Mouse (Mus musculus) forebrain, embryonic 12.5 days (tissue): ENCODE measurements at regions not wholly inside any gene's neighbourhood (a gene's known extent, or its start where the extent isn't known, plus 50 kb on each side); places are given as distances from the start of the nearest gene placed in this dataset.

ENCODE experiments used
- ATAC-seq: fragments of 200-750 bp; cut with Nextera tagmentation; 2 replicates; pipeline ENCODE4 v1.8.0; 2017; ENCODE audit warnings: moderate TSS enrichment; ENCODE audit not compliant: low FRiP score
- H3K27ac ChIP-seq: fragments of 300-500 bp; sonication (generic); 2 replicates; pipeline ENCODE4 v1.5.1; 2016; ENCODE audit warnings: mild to moderate bottlenecking
- H3K27me3 ChIP-seq: fragments of 300-500 bp; sonication (generic); 2 replicates; pipeline ENCODE4 v1.6.1; 2016; ENCODE audit warnings: mild to moderate bottlenecking
- H3K36me3 ChIP-seq: fragments of 300-500 bp; sonication (generic); replicated peaks from 2 replicates; pipeline ENCODE4 v1.6.1; 2016; ENCODE audit warnings: mild to moderate bottlenecking
- H3K4me1 ChIP-seq: fragments of 300-500 bp; sonication (generic); 2 replicates; pipeline ENCODE4 v1.6.1; 2016
- H3K4me2 ChIP-seq: fragments of 300-500 bp; sonication (generic); 2 replicates; pipeline ENCODE4 v1.6.1; 2016; ENCODE audit warnings: mild to moderate bottlenecking, moderate library complexity
- H3K4me3 ChIP-seq: fragments of 300-500 bp; sonication (generic); replicated peaks from 2 replicates; pipeline ENCODE4 v1.5.1; 2016; ENCODE audit warnings: mild to moderate bottlenecking
- H3K9ac ChIP-seq: fragments of 300-500 bp; sonication (generic); 2 replicates; pipeline ENCODE4 v1.6.1; 2016; ENCODE audit warnings: mild to moderate bottlenecking
- H3K9me3 ChIP-seq: fragments of 300-500 bp; sonication (generic); 2 replicates; pipeline ENCODE4 v1.6.1; 2016
- WGBS: fragments of 180-500 bp; shearing (Covaris S2); methylation state at CpG from one replicate; pipeline ENCODE4 v1.1.7; 2016; 5-methylcytosine and 5-hydroxymethylcytosine counted together

DNA sequence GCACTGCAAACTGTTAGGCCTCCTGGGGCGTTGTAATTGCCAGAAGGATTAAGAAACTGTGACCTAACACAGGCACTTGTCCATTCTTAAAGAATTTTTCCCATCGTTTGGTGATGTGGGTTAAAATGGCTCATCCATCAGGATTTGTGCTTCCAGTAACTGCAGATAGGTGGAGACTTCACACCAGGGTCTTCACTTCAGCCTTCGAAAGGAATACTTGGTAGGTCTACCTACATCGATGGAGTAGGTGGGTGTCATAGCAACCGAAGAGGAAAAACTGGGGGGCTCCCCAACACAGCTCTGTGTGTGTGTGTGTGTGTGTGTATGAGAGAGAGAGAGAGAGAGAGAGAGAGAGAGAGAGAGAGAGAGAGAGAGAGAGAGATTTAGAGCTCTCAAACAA lies 126.3 kb upstream of the Zfp706 start:
- H3K4me3 ChIP-seq, result no peak overlapping the region
- H3K4me1 ChIP-seq, result peaks cover 17% of the 10 kb centered on the region
- no peak for ATAC-seq
- H3K9me3 ChIP-seq, result no peaks in the 10 kb centered on the region
- H3K36me3 ChIP-seq, result no peaks in the 10 kb centered on the region
- no peaks in the 10 kb centered on the region for H3K27me3 ChIP-seq
- WGBS, result 47% methylated on average over 5 of the region's 5 CpGs
- H3K27ac ChIP-seq, result no peak overlapping the region
- no peak overlapping the region for H3K4me2 ChIP-seq
- no peak overlapping the region for H3K9ac ChIP-seq

DNA sequence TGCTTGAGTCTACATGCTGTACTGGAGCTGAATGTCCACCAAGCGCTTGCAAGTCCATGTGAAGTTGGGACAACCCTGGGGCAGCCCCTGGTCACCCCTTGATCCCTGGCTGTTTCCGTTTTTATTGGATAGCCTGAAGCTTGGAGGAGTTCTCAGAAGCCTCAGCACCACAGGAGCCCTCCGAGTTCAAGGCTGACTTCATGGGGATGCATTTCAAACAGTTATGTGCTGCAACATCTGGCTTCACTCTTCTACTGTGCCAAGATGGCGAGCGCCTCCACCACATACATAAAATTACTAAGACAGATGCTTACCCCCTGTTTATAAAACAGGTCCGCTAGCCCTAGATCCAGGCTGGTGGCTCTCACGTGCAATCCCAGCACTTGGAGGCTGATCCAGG lies 120.1 kb upstream of the Zfp706 start:
- Histone ChIP-seq H3K4me3 (no peak overlapping the region), H3K9me3 (no peaks in the 10 kb centered on the region), H3K36me3 (no peaks in the 10 kb centered on the region), H3K4me2 (no peak overlapping the region), H3K27ac (no peak overlapping the region), H3K27me3 (no peaks in the 10 kb centered on the region), H3K9ac (no peak overlapping the region), H3K4me1 (no peaks in the 10 kb centered on the region)
- no peak for ATAC-seq
- WGBS, result 82% methylated on average over 7 of the region's 7 CpGs

DNA sequence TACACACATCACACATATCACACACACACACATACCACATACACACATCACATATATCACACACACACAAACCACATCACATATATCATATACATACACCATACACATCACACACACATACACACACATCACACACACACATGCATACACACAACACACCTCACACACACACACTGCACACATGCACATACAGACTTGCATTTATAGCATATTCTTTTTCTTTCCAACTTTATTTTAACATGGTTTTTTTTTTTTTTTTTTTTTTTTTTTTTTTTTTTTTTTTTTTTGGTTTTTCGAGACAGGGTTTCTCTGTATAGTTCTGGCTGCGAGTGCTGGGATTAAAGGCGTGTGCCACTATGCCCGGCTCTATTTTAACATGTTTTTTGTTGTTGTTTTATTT lies 119.6 kb upstream of the Zfp706 start:
- no peaks in the 10 kb centered on the region for H3K4me1 ChIP-seq
- no peak for ATAC-seq
- no peak overlapping the region for H3K4me3 ChIP-seq
- no peaks in the 10 kb centered on the region for H3K36me3 ChIP-seq
- H3K27ac ChIP-seq, result no peak overlapping the region
- H3K9ac ChIP-seq, result no peak overlapping the region
- H3K27me3 ChIP-seq, result no peaks in the 10 kb centered on the region
- H3K9me3 ChIP-seq, result no peaks in the 10 kb centered on the region
- 89% methylated on average over 4 of the region's 4 CpGs for WGBS
- H3K4me2 ChIP-seq, result no peak overlapping the region

DNA sequence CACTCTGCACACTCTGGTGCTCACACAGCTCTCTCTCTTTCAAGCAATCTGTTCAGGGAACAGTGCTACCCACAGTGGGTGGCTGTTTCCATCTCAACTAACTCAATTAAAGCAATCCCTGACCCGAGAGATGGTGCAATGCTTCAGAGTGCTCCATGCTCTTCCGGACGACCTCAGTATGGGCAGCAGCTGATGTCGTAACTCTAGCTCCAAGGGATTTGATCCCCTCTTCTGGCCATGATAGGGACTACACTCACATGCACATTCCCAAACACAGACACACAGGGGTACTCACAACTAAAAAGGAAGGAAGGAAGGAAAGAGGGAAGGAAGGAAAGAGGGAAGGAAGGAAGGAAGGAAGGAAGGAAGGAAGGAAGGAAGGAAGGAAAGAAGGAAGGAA lies 118.2 kb upstream of the Zfp706 start:
- H3K9ac ChIP-seq, result no peak overlapping the region
- H3K36me3 ChIP-seq, result no peaks in the 10 kb centered on the region
- no peak overlapping the region for H3K4me3 ChIP-seq
- no peaks in the 10 kb centered on the region for H3K4me1 ChIP-seq
- WGBS, result 79% methylated on average over 4 of the region's 4 CpGs
- H3K9me3 ChIP-seq, result no peaks in the 10 kb centered on the region
- ATAC-seq, result no peak
- H3K4me2 ChIP-seq, result no peak overlapping the region
- H3K27ac ChIP-seq, result no peak overlapping the region
- no peaks in the 10 kb centered on the region for H3K27me3 ChIP-seq

DNA sequence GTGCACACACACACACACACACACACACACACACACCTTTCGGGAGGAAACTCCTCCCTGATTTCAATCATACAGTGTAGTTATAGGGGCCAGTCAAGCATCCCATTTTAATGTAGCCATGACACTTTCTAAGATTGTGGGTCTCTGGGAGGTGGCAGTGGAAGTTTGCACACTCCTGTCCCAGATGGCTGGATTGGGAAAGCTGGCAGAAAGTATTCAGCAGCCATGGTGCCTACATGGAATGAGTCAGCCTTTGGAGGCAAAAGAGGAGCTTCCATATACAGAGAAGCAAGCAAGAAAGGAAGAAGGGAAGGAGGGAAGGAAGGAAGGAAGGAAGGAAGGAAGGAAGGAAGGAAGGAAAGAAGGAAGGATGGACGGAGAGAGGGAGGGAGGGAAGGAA lies 117.4 kb upstream of the Zfp706 start:
- H3K27me3 ChIP-seq, result no peaks in the 10 kb centered on the region

DNA sequence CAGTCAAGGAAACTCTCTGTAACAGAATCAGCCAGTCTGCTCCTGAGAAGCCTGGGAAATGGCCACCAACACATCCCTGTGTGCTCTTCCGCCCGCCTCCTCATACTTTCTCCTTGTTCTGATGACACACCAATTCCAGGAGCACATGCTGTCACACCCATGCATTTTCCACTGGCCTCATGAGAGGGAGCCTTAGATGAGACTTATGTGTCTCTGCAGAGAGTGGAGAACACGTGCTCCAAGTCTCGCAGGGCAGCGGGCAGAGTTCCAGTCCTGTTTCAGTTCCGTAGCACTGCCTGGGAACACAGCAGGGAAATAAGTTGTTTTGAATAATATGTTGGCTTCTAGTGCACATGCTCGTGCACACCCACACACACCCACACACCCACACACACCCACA lies 116.7 kb upstream of the Zfp706 start:
- H3K4me2 ChIP-seq, result no peak overlapping the region
- ATAC-seq, result no peak
- WGBS, result 88% methylated on average over 7 of the region's 7 CpGs

More for the DNA sequence above, 117.4 kb upstream of the Zfp706 start:
- Histone ChIP-seq H3K36me3 (no peaks in the 10 kb centered on the region), H3K27ac (no peak overlapping the region), H3K4me2 (no peak overlapping the region), H3K4me3 (no peak overlapping the region), H3K9ac (no peak overlapping the region), H3K4me1 (no peaks in the 10 kb centered on the region), H3K9me3 (no peaks in the 10 kb centered on the region)
- 94% methylated on average over 2 of the region's 2 CpGs for WGBS
- no peak for ATAC-seq

DNA sequence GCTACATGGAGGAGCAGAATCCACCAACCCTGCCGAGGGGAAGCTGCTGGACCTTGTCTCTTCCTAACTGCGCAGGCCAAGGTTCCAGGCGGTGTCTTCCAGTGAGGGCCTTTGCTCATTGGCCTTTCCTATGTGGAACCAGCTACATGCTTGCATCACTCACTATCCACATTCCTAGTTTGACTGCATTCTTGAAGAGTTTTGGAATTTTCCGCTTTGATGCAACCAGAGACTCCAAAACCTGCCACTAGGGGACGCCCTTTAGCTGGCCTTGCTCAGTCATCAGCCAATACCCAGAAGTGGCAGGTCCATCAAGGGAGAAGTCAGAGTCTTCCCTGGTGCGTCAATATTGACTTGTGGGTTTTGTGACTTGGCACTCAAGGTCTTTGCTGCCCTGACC lies 112.8 kb upstream of the Zfp706 start:
- Histone ChIP-seq H3K27ac (no peak overlapping the region), H3K27me3 (no peaks in the 10 kb centered on the region), H3K9ac (no peak overlapping the region), H3K4me2 (no peak overlapping the region), H3K9me3 (no peaks in the 10 kb centered on the region), H3K4me1 (no peaks in the 10 kb centered on the region), H3K4me3 (no peak overlapping the region), H3K36me3 (no peaks in the 10 kb centered on the region)
- peak; percentile 23; the same call in 1 of the 2 replicates for ATAC-seq
- WGBS, result 25% methylated on average over 6 of the region's 6 CpGs

More for the DNA sequence above, 116.7 kb upstream of the Zfp706 start:
- Histone ChIP-seq H3K4me1 (no peaks in the 10 kb centered on the region), H3K27ac (no peak overlapping the region), H3K9ac (no peak overlapping the region), H3K36me3 (no peaks in the 10 kb centered on the region), H3K27me3 (no peaks in the 10 kb centered on the region), H3K4me3 (no peak overlapping the region), H3K9me3 (no peaks in the 10 kb centered on the region)

DNA sequence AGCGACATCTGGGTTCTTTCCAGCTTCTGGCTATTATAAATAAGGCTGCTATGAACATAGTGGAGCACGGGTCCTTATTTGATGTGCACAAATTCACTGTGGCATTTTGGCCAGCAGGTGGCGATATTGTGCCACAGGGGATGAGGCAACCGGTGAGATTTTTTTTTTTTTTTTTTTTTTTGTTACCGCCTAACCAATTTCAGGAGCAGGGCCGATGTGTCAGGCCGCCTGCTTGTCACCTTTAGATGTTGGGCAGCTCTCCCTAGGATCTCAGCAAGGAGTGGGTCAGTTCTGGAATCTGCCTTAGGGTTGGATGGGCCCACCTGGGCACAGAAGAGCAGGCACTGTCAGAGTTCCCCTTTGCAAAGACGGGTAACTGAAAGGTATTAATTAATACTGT lies 106.5 kb upstream of the Zfp706 start:
- no peak for ATAC-seq
- Histone ChIP-seq H3K9ac (no peak overlapping the region), H3K27ac (no peak overlapping the region), H3K36me3 (no peaks in the 10 kb centered on the region), H3K4me2 (no peak overlapping the region), H3K4me1 (no peaks in the 10 kb centered on the region), H3K27me3 (0 out of 2 replicates have a peak, but pooled peaks cover 2% of the 10 kb centered on the region), H3K9me3 (no peaks in the 10 kb centered on the region), H3K4me3 (no peak overlapping the region)
- 16% methylated on average over 8 of the region's 8 CpGs for WGBS

DNA sequence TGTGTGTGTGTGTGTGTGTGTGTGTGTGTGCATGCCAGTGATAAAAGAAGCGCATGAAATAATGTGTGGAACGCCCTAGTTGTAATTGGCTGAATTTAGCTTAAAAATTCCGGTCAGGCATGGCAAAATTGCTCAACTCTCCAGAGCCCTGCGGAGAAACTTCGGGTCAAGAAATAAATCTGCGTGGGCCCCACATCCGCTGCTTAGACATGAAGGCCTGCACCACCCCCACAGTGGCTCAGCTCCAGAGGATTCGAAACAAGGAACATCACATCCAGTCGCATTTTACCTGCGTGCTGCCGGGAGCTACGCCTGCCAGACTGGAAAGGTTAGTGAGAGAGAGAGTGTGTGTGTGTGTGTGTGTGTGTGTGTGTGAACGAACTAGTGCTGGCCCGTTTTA lies 102.9 kb upstream of the Zfp706 start:
- no peaks in the 10 kb centered on the region for H3K36me3 ChIP-seq
- H3K27me3 ChIP-seq, result 0 out of 2 replicates have a peak, but pooled peaks cover 2% of the 10 kb centered on the region
- ATAC-seq, result no peak
- 95% methylated on average over 14 of the region's 14 CpGs for WGBS
- H3K4me1 ChIP-seq, result no peaks in the 10 kb centered on the region
- no peak overlapping the region for H3K9ac ChIP-seq
- no peak overlapping the region for H3K27ac ChIP-seq
- no peaks in the 10 kb centered on the region for H3K9me3 ChIP-seq
- no peak overlapping the region for H3K4me3 ChIP-seq
- H3K4me2 ChIP-seq, result no peak overlapping the region

DNA sequence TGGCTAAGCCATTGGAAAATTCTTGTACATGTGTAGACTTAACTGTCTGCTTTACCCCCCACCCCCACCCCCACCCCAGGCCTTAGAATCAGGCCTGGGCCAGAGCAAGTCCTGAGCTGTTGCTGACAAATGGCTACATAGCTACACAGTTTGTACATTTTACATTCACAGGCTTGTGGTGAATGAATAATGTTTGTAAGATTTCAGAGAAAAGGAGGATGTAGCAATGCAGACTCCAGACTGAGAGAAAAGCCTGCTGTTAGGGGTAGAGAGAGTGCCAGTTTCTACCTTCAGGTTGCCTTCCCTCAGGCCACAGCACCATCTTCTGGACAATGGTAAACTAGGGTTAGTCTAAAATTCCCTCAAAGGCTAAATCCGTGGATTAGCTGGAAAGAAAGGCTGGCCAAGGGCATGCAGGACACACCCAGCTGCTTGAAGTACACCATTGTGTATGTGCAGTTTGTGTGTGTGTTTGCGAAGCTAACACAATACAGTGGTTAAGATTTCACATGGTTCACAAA lies 94.5 kb upstream of the Zfp706 start:
- no peak overlapping the region for H3K9ac ChIP-seq
- no peak overlapping the region for H3K4me2 ChIP-seq
- no peaks in the 10 kb centered on the region for H3K9me3 ChIP-seq
- no peaks in the 10 kb centered on the region for H3K36me3 ChIP-seq
- 51% methylated on average over 2 of the region's 2 CpGs for WGBS
- no peaks in the 10 kb centered on the region for H3K27me3 ChIP-seq
- H3K4me3 ChIP-seq, result no peak overlapping the region
- H3K4me1 ChIP-seq, result peaks cover 5% of the 10 kb centered on the region
- ATAC-seq, result no peak
- H3K27ac ChIP-seq, result no peak overlapping the region

DNA sequence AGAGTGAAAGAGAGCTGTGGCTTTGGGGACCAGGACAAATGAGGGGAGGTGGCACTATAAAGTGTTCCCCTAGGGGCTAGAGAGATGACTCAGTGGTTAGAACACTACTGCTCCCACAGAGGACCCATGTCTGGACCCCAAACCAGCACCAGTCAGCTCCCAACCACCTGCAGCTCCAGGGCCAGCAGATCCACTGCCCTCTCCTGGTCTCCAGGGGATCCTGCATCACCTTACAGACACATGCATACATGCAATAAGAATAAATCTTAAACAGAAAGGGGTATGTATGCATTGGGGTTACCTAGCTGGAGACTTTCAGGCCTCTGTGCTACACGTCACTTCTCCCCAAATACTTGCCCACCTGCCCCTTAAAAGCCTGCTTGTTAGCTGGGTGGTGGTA lies 93.8 kb upstream of the Zfp706 start:
- no peak for ATAC-seq
- WGBS, result 92% methylated on average over 1 of the region's 1 CpGs
- no peaks in the 10 kb centered on the region for H3K9me3 ChIP-seq
- no peak overlapping the region for H3K4me2 ChIP-seq
- H3K4me1 ChIP-seq, result peaks cover 5% of the 10 kb centered on the region
- H3K27ac ChIP-seq, result no peak overlapping the region
- H3K27me3 ChIP-seq, result no peaks in the 10 kb centered on the region
- H3K36me3 ChIP-seq, result no peaks in the 10 kb centered on the region
- H3K4me3 ChIP-seq, result no peak overlapping the region
- H3K9ac ChIP-seq, result no peak overlapping the region

DNA sequence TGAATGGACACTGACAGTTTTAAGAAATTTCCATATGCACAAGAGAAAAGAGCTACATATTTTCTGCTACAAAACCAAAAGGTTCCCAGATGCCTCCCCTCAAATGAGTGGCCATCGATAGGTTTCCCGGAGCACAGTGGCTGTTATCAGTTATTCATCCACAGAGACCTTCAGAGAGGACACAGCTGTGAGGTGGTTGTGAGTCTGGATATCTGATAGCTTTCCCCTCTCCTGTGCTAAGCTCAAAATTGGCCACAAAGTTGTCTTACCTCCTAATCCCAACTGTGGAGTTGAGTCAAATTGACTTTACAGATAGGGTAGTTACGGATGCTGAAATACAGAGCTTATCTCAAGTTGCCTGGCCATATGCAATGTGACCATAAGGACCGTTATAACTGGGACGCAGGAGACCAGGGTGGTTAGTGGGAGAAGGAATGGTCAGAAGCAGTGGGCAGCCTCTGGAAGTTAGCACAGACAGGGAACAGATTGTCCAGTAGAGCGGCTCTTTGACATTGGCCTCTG lies 93.3 kb upstream of the Zfp706 start:
- no peaks in the 10 kb centered on the region for H3K27me3 ChIP-seq
- no peak overlapping the region for H3K9ac ChIP-seq
- H3K27ac ChIP-seq, result no peak overlapping the region
- 97% methylated on average over 6 of the region's 6 CpGs for WGBS
- no peaks in the 10 kb centered on the region for H3K9me3 ChIP-seq
- no peaks in the 10 kb centered on the region for H3K36me3 ChIP-seq
- H3K4me1 ChIP-seq, result peaks cover 5% of the 10 kb centered on the region
- H3K4me2 ChIP-seq, result no peak overlapping the region
- no peak for ATAC-seq
- H3K4me3 ChIP-seq, result no peak overlapping the region

DNA sequence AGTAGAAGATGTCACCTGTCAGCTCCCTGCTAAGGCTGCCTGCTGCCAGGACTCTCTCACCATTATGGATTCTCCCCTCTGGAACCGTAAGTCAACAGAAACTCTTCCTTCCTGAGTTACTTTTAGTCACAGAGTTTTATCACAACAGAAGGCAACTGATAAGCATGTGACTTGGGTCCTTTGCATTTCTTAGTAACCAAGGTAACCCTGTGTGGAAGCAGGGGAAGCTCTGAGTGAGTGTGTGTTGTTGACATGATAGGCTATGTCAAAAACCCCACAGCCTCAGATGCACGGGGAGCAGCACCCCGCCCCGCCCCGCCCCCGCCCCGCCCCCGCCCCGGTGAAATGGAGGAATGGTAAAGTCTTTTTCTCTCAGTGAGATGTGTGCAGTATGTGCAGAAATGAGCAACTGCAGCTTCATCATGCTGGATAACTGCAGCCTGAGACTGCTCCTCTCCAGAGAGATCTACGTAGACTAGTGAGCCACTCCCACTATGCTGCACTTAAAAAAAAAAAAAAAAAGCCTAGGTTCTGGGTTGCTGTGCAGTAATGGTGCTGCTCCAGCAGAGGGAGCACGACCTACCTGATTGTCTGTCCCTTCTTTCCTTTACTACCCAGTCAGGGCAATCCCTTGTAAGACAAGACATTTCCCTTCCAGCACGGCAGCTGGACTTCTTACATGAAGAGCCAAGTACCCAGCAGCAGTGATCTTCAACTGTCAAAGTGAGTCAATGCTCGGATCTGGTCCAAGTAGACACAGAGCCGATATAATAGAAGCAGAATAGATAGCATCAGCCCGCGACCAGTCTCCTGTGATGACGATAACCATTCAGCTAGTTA lies 92.6 kb upstream of the Zfp706 start:
- H3K4me1 ChIP-seq, result peaks cover 5% of the 10 kb centered on the region
- WGBS, result 51% methylated on average over 17 of the region's 17 CpGs
- peak; percentile 79; the same call in 1 of the 2 replicates for ATAC-seq

More for the DNA sequence above, 92.6 kb upstream of the Zfp706 start:
- no peaks in the 10 kb centered on the region for H3K27me3 ChIP-seq
- H3K9me3 ChIP-seq, result no peaks in the 10 kb centered on the region
- peak overlapping the region; percentile 42 for H3K4me2 ChIP-seq
- H3K9ac ChIP-seq, result no peak overlapping the region
- 0 out of 2 replicates have a peak overlapping the region, but pooled peaks have one; percentile 19 for H3K27ac ChIP-seq
- H3K4me3 ChIP-seq, result peak overlapping the region; percentile 20
- no peaks in the 10 kb centered on the region for H3K36me3 ChIP-seq
